Mouse (Mus musculus) layer of hippocampus, adult 9-11 months (tissue): ENCODE data around the gene Rab34.

Experiments
- DNase-seq: peaks from one replicate; pipeline ENCODE4 v3.0.0; 2022

Gene Rab34

DNA sequence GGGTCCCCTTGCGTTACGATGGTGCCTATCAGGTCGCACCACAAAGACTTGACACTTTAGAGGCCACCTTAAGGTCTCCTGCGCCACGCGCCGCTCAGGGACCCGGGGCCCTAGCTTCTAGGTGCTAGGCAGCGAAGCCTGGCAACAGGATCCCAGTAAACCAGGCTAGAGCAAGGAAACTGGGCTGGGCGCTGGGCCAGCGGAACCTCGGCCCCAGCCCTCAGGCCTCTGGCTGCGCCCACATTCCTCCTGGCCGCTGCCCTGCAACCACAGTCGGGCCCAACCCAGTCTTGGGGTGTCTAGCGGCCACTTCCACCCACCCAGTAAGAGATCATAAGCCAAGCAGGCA is 22.5 kb upstream of the Rab34 start:
- DNase-seq = no peak

- no peak for DNase-seq
Measured at GRCm38 (mm10) chr11:78166161-78166560, 22.1 kb upstream of the Rab34 start.

GRCm38 (mm10) chr11:78166640-78167039 is 21.6 kb upstream of the Rab34 start:
- DNase-seq = no peak

DNA sequence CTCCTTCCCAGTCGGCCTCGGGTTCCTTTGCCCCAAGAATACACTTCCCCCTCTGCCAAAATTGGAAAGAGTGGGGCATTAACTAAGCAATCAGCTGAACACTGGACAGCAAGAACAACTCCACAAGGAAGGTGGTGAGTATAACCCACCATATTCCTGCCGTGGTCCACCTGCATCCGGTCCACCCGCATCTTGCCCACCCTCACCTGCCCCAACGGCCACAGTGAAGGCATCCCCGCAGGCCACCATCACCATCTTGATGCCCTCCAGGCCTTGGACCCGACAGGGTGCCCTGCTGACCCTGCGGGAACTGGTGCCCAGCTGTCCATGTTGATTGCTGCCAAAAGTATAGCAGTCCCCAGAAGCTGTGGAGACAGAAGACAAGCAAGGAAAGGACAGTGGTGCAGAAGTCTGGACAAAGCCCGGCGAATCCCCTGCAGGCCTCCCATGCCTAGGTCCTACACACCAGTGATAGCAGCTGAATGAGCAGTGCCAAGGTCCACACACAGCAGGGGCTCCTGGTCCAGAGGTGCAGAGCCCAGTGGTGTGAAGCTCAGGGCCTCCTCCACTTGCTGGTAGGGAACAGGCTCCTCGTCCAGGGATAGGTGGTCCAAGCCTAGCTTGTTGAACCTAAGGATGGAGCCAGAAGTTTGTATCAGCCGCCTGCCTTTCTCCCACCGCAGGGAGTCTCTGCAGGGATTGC is 20.8 kb upstream of the Rab34 start:
- DNase-seq = no peak

GRCm38 (mm10) chr11:78168541-78169468 is 19.4 kb upstream of the Rab34 start:
- no peak for DNase-seq

GRCm38 (mm10) chr11:78170306-78170705 is 17.9 kb upstream of the Rab34 start:
- no peak for DNase-seq

- no peak for DNase-seq
Measured at GRCm38 (mm10) chr11:78171328-78171727, 16.9 kb upstream of the Rab34 start.

DNA sequence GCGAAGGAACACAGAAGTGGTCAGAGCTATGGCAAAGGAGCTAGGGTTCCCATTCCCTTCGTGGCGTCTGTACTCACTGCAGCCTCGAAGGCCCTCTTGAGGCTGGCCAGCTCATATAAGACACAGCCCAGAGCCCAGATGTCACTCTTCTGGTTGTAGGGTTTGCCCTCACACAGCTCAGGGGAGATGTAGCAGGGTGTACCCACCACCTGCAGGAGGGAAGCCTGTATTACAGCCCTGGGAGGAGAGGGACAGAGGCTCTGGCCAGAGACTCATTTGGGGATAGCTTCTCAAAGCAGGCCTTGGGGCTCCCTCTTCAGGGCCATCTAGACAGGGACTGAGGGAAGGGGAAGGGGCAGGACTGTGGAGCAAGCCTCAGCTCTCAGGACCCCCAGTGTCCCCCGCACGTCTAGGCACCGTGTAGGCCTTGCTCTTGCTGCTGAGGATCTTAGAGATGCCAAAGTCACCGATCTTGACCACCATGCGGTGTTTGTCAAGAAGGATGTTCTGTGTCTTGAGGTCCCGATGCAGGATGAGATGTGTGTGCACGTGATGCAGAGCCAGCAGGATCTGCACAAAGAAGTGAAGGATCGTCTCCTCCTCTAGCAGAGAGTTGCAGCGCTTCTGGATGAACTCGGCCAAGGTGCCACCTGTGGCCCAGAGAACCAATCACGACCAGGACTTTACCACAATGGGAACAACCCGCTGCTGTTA is 16.0 kb upstream of the Rab34 start:
- no peak for DNase-seq

DNA sequence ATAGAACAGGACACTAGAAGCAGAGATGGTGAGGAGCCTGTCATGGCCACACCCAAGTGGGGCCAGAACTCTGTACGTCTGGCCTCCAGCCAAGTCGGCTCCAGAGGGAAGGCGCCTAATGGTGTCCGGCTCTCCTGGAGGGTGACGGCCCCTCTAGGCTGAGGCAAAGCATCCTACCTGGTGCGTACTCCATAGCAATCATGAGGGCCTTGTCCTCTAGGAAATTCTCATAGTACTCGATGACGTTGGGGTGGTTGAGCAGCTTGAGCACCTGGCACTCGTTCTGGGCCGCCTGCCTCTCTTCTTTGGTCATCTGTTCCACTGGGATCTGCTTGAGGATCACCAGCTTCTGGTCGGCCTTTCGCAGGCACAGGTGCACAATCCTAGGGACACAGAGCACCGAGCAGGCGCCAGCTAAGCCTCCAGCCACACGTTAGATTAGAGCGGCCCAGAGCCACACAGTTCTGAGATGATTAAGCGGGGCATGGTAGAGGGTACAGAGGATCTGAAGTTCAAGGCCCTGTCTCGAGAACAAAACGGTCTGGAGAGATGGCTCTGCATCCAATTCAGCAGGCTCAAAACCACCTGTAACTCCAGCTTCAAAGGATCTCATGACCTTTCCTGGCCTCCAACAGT is 15.4 kb upstream of the Rab34 start:
- no peak for DNase-seq

GRCm38 (mm10) chr11:78174506-78174905 is 13.7 kb upstream of the Rab34 start:
- DNase-seq = no peak

DNA sequence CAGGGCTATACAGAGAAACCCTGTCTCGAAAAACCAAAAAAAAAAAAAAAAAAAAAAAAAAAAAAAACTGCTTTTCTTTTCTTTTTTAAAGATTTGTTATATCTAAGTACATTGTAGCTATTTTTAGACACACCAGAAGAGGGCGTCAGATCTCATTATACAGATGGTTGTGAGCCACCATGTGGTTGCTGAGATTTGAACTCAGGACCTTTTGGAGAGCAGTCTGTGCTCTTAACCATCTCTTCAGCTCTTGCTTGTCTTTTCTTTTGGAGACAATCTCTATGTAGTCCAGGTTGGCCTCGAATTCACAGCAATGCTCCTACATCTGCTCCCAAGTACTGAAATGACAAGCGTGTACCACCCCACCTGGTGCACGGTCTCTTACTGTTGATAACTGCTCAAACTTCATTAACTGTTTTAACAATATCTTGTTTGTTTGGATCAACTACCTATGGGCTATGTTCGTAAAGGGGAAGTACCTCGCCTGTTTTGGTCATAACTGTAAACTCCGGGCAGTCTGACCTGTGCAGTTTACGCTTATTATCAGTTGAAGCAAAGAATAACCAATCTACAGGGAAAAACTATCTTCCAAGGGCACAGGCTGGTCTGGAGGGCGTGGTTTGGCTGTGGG is 12.3 kb upstream of the Rab34 start:
- no peak for DNase-seq

GRCm38 (mm10) chr11:78176402-78176862 is 11.8 kb upstream of the Rab34 start, which contains the start of the genes Nek8 and Tlcd1:
TSS of gene Nek8 (minus strand) at chr11:78176675.
TSS of gene Tlcd1 (plus strand) at chr11:78176711.
- peak; percentile 84 for DNase-seq

GRCm38 (mm10) chr11:78176905-78177331 is 11.3 kb upstream of the Rab34 start:
- DNase-seq = no peak

DNA sequence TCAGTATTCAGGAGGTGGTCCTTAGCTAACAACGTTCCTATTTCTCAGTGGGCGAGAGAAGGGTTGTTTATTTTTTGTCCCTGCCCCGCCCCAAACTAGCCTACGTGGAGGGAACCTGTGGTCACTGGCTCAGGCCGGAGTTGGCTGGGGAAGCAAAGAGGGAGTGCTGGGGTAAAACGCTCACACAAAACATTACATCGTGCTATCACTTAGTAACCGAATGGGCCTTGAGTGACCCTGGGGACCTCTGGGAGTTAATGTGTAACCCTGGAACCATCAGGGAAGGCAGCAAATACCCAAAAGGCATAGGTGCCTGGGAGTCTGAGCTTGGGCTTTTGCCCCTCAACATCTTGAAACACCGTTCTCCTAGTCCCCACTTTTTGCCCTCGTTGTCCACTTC is 10.8 kb upstream of the Rab34 start:
- DNase-seq = no peak

- DNase-seq = peak; percentile 91
Measured at GRCm38 (mm10) chr11:78177903-78178858, 10.0 kb upstream of the Rab34 start.

DNA sequence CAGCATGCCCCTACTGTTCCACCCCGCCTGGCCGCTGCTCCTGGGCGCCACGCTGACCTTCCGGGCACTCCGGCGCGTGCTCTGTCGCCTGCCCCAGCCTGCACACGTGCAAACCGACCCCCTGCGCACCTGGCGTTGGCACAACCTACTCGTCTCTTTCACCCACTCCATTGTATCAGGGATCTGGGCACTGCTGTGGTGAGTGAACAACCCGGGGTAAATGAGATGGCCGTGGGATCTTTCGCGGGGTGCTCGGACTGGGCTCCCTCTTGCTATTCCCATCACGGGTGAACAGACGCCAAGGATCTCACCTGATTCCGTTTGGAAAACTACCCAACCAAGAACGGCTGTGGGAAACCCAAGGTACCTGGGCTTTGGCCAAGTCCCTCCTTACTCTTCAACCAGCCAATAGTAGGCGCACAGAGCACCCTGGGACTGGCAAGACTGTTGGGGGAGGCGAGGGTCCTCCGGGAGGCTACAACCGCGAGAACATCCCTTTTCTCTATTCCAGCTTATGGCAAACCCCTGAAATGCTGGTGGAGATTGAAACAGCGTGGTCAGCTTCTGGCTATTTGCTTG is 9.3 kb upstream of the Rab34 start:
- peak; percentile 70 for DNase-seq

- no peak for DNase-seq
Measured at GRCm38 (mm10) chr11:78179438-78179999, 8.7 kb upstream of the Rab34 start.

DNA sequence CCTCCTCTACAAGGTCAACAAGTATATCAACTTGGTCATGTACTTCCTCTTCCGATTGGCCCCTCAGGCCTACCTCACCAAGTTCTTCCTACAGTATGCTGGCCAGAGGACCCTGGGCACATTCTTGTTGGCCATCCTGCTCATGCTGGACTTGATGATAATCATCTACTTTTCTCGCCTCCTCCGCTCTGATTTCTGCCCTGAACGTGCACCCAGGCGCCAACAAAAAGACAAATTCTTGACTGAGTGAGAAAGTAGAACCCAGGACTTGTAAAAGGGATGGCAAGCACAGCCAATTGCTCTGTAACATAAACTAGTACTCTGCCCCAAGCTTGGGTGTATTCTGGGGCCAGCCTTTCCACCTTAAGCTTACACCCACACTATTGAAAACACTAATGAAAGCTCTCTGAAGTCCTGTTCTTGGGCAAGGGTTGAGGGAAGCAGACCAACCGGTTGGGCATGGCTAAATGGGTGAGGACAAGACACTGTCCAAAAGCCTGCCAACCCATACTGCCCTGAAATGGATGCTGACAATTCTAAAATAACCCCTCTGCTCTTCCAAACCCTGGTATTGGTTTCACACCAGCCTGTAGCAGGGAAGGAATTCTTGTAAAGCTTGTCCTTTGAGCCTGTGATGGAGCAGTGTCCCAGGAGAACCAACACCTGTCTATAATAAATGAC is 8.0 kb upstream of the Rab34 start:
- no peak for DNase-seq

DNA sequence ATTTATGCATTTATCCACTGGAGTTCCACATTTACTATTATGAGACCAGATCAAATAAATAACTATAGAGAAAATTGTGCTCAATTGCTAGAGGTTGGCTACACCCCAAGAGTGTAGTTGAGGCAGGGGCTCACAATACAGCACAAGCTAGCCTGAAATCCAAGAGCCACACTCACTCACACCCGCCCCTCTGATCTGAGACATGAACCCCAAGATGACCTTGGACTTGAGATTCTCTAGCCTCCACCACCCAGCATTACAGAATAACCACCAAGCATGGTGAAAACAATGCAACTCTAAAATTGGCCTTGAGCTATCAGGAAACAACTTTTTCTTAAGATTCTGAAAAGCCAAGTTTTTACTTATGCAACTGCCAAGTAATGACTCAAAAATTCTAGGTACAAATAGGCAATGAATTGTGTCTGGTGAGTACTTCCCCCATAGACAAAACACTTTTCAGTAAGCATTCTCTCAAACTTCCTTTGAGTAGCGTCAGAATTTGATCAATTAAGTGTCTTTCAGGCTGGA is 6.3 kb upstream of the Rab34 start:
- DNase-seq = no peak
